Mouse (Mus musculus) forelimb bud, embryonic 11.5 days (tissue): ENCODE data around the gene Adam26a.
"Not testable (repeated sequence)": the region's sequence is repeated elsewhere in the genome, so short reads cannot be mapped to it uniquely, and the experiment has no call there.

Experiments used
- DNase-seq: peaks from one replicate; pipeline ENCODE4 v3.0.0-alpha.2; 2012; ENCODE audit warnings: low read depth, low spot score

Gene Adam26a

GRCm38 (mm10) chr8:43576607-43577006 is at the start of gene Adam26a:
Adam26a (minus strand) TSS chr8:43576707.
- DNase-seq = not testable (repeated sequence)

- no peak for DNase-seq
These were observed 39.5 kb upstream of the Adam26a start for GRCm38 (mm10) chr8:43616046-43616445.

GRCm38 (mm10) chr8:43603657-43604056 is 27.1 kb upstream of the Adam26a start:
- DNase-seq = not testable (repeated sequence)

- not testable (repeated sequence) for DNase-seq
These were observed 26.7 kb upstream of the Adam26a start for GRCm38 (mm10) chr8:43603166-43603565.

- DNase-seq = not testable (repeated sequence)
These were observed 48.5 kb downstream of the Adam26a start, which contains the start of gene Adam26b for GRCm38 (mm10) chr8:43528006-43528405. Adam26b (minus strand) TSS chr8:43528106.
